Mouse (Mus musculus) heart, postnatal 0 days (tissue): ENCODE results near the gene Gm39566. TPM values are rescaled to one million over a fixed set of nuclear protein-coding genes. Genes with fewer than 3 reads are reported as not detected.

Source experiments
- ATAC-seq: fragments of 200-750 bp; cut with Nextera tagmentation; 2 replicates; pipeline ENCODE4 v1.8.0; 2017; ENCODE audit warnings: low read depth, moderate number of reproducible peaks, moderate library complexity; ENCODE audit not compliant: insufficient read depth
- DNase-seq: peaks from one replicate; pipeline ENCODE4 v3.0.0-alpha.2; 2016; ENCODE audit warnings: low spot score
- H3K27ac ChIP-seq: fragments of 300-500 bp; sonication (generic); 2 replicates; pipeline ENCODE4 v1.5.1; 2014; ENCODE audit warnings: low read depth, mild to moderate bottlenecking
- H3K27me3 ChIP-seq: fragments of 300-500 bp; sonication (generic); 2 replicates; pipeline ENCODE4 v1.6.1; 2014; ENCODE audit warnings: low read length, mixed read lengths; ENCODE audit not compliant: control insufficient read depth, insufficient read depth
- H3K36me3 ChIP-seq: fragments of 300-500 bp; sonication (generic); replicated peaks from 2 replicates; pipeline ENCODE4 v1.6.1; 2014; ENCODE audit warnings: low read length, mixed read lengths; ENCODE audit not compliant: control insufficient read depth, insufficient read depth
- H3K4me1 ChIP-seq: fragments of 300-500 bp; sonication (generic); 2 replicates; pipeline ENCODE4 v1.6.1; 2014; ENCODE audit warnings: antibody characterized with exemption; ENCODE audit not compliant: control insufficient read depth, insufficient read depth
- H3K4me2 ChIP-seq: fragments of 300-500 bp; sonication (generic); 2 replicates; pipeline ENCODE4 v1.6.1; 2014; ENCODE audit warnings: low read depth, mild to moderate bottlenecking, low read length, moderate library complexity
- H3K4me3 ChIP-seq: fragments of 300-500 bp; sonication (generic); 2 replicates; pipeline ENCODE4 v1.5.1; 2014; ENCODE audit warnings: low read depth, low read length
- H3K9ac ChIP-seq: fragments of 300-500 bp; sonication (generic); replicated peaks from 2 replicates; pipeline ENCODE4 v1.6.1; 2014; ENCODE audit warnings: low read depth, low read length, mixed read lengths
- H3K9me3 ChIP-seq: fragments of 300-500 bp; sonication (generic); replicated peaks from 2 replicates; pipeline ENCODE4 v1.6.1; 2016; ENCODE audit warnings: low read length; ENCODE audit not compliant: control insufficient read depth
- CTCF ChIP-seq: IDR thresholded peaks from 2 replicates; pipeline ENCODE4 v1.5.1; 2016; ENCODE audit warnings: antibody characterized with exemption, control low read depth, low read depth
- EP300 ChIP-seq: IDR thresholded peaks from 2 replicates; pipeline ENCODE4 v1.6.1; 2016; ENCODE audit warnings: antibody characterized with exemption, low read depth
- WGBS: fragments of 180-500 bp; shearing (Covaris S2); extraction: QIAGEN DNeasy Blood & Tissue Kit; methylation state at CpG from one replicate; pipeline ENCODE4 v1.1.7; 2014; 5-methylcytosine and 5-hydroxymethylcytosine counted together
- polyA plus RNA-seq: library from polyadenylated mRNA; unstranded; fragments of >200 nt; fragmentation: Nextera tagmentation; extraction: Ambion mirVana; gene quantifications from 2 replicates; pipeline ENCODE4 v1.2.1, GENCODE M21; 2015
- total RNA-seq: library from RNA; depleted of rRNA; stranded (reverse); fragments of >200 nt; gene quantifications from 2 replicates; pipeline ENCODE4 v1.2.3, GENCODE M21; 2014; ENCODE audit warnings: low replicate concordance

Gene Gm39566
- total and polyA plus RNA-seq, 2 experiments from 2014 or later = not detected

GRCm38 (mm10) chr11:69774961-69775360 lies 40.1 kb downstream of the Gm39566 start:
- Histone ChIP-seq H3K4me1 (0 out of 2 replicates have a peak, but pooled peaks cover 3% of the 10 kb centered on the region), H3K27me3 (no peaks in the 10 kb centered on the region), H3K36me3 (peaks cover 26% of the 10 kb centered on the region), H3K4me3 (no peak overlapping the region), H3K4me2 (no peak overlapping the region), H3K9ac (no peak overlapping the region), H3K9me3 (no peaks in the 10 kb centered on the region), H3K27ac (no peak overlapping the region)
- TF ChIP-seq EP300 = no peak
- no peak for TF ChIP-seq CTCF
- ATAC-seq (no peak), DNase-seq (no peak)
- WGBS = 60% methylated on average over 5 of the region's 5 CpGs

- H3K4me3 ChIP-seq = peak overlapping the region; percentile 92
- peak overlapping the region; percentile 98 for H3K27ac ChIP-seq
- no peak for TF ChIP-seq CTCF
- no peaks in the 10 kb centered on the region for H3K9me3 ChIP-seq
- no peaks in the 10 kb centered on the region for H3K27me3 ChIP-seq
- H3K36me3 ChIP-seq = 0 out of 2 replicates have a peak, but pooled peaks cover 3% of the 10 kb centered on the region
- H3K9ac ChIP-seq = no peak overlapping the region
- ATAC-seq (no peak), DNase-seq (peak; percentile 26)
- WGBS = 53% methylated on average over 4 of the region's 4 CpGs
- peak overlapping the region; percentile 61 for H3K4me2 ChIP-seq
- peaks cover 11% of the 10 kb centered on the region for H3K4me1 ChIP-seq
Measured at GRCm38 (mm10) chr11:69767625-69767909, 47.5 kb downstream of the Gm39566 start.

- DNase-seq (no peak), ATAC-seq (no peak)
- H3K27ac ChIP-seq = peak overlapping the region; percentile 98
- H3K9ac ChIP-seq = peak overlapping the region; percentile 98
- 47% methylated on average over 13 of the region's 13 CpGs for WGBS
- H3K4me1 ChIP-seq = peaks cover 11% of the 10 kb centered on the region
- no peaks in the 10 kb centered on the region for H3K9me3 ChIP-seq
- TF ChIP-seq CTCF (no peak), EP300 (no peak)
- H3K27me3 ChIP-seq = no peaks in the 10 kb centered on the region
- H3K4me2 ChIP-seq = peak overlapping the region; percentile 61
- 0 out of 2 replicates have a peak, but pooled peaks cover 3% of the 10 kb centered on the region for H3K36me3 ChIP-seq
- peak overlapping the region; percentile 92 for H3K4me3 ChIP-seq
Measured at GRCm38 (mm10) chr11:69766872-69767624, 48.0 kb downstream of the Gm39566 start.

GRCm38 (mm10) chr11:69766126-69766609 lies 48.9 kb downstream of the Gm39566 start:
- peak overlapping the region; percentile 92 for H3K4me3 ChIP-seq
- no peaks in the 10 kb centered on the region for H3K27me3 ChIP-seq
- H3K9ac ChIP-seq = peak overlapping the region; percentile 98
- ATAC-seq (peak; percentile 82), DNase-seq (peak; percentile 36)
- WGBS = under 1% methylated on average over 28 of the region's 37 CpGs
- no peaks in the 10 kb centered on the region for H3K9me3 ChIP-seq
- H3K4me1 ChIP-seq = peaks cover 11% of the 10 kb centered on the region
- H3K27ac ChIP-seq = peak overlapping the region; percentile 98
- no peak for TF ChIP-seq CTCF
- TF ChIP-seq EP300 = no peak
- no peaks in the 10 kb centered on the region for H3K36me3 ChIP-seq
- peak overlapping the region; percentile 61 for H3K4me2 ChIP-seq

DNA sequence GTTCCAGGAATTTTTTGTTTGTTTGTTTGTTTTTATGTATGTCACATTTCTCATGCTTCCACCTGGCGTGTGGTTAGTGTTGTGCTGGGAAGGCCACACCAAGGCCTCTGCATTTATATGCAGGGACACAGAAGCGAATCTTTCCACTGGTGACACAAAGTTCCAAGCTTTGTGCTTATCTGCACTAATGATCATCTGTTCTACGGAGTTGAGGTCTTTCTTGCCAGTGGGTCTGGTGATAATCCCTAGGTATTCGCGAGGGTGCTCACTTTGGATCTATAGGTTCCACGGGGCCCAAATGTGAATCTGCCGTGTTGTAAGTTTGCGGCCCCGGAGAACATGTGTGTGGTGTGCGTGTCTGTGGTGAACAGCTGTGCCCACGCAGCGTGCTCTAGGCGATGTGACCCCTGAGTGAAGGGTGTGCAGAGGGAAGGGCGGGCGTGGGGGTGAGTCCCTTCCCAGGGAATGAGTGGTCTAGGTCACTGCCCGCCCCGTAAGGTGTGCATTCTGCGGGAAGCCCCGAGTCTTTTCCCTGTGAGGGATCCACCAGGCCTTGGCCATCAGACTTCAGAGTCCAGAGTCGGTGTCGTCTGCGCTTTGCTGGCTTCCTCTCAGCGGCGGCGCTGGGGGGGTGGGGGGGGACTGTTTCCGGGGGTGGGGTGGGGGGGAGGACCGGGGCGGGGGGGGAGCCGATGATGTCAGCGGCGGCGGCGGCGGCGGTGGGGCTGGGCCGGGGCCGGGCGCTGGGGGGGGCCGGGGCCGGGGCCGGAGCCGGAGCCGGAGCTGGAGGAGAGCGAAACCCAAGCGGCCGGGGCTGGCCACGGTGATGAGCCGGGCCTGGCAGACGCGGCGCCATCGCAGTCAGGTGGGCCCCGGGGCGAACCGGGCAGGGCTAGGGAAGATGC lies 49.6 kb downstream of the Gm39566 start, which contains the start of gene Zbtb4:
TSS of gene Zbtb4 (plus strand) at position 692 of the 905 bp plus-strand sequence.
- H3K9ac ChIP-seq = peak within 1 kb of the TSS; percentile 98
- peak within 1 kb of the TSS; percentile 61 for H3K4me2 ChIP-seq
- 25% methylated on average over 24 of the region's 55 CpGs for WGBS
- H3K9me3 ChIP-seq = no peaks in the 10 kb centered on the region
- peaks cover 11% of the 10 kb centered on the region for H3K4me1 ChIP-seq
- peak within 1 kb of the TSS; percentile 92 for H3K4me3 ChIP-seq
- H3K36me3 ChIP-seq = no peaks in the 10 kb centered on the region
- H3K27ac ChIP-seq = peak within 1 kb of the TSS; percentile 98
- peak; percentile 68 for ATAC-seq
- no peak for TF ChIP-seq EP300
- no peaks in the 10 kb centered on the region for H3K27me3 ChIP-seq
- peak; percentile 25 for DNase-seq
